Mouse (Mus musculus): ENCODE data around the gene Fam207a.

DNA sequence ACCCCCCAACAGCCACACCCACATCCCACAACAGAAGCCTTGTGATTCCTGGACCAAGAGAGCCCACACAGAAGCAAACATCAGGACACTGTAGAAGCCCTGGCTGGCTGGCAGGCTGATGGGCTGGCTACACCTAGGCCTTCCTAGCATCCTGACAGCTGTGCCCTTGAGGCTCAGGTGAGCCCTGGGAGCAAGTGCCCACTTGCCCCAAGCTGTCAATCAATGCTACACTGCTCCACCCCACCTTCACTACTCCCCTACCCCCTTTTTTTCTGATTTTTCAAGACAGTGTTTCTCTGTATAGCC is 65.5 kb downstream of the Fam207a start:
- TF ChIP-seq CTCF (IDR thresholded peaks at IDR 0.05; ENCODE audit: low read depth) (no peak), EP300 (IDR thresholded peaks at IDR 0.05; ENCODE audit: low read depth) (no peak)

Measured in liver, postnatal 0 days (tissue).